Mouse (Mus musculus): ENCODE data around the gene E130309D02Rik. TPM values are rescaled to one million over a fixed set of nuclear protein-coding genes. Genes with fewer than 3 reads are reported as not detected.

Gene E130309D02Rik
- polyA plus RNA-seq, 1 experiment from 2014 or later: 14.7 TPM

GRCm38 (mm10) chr5:143334418-143335088 lies 19.4 kb upstream of the E130309D02Rik start:
- ATAC-seq: no peak
- TF ChIP-seq CTCF (IDR thresholded peaks at IDR 0.05; ENCODE audit: low read depth): no peak
- 63% methylated on average over 14 of the region's 14 CpGs for WGBS
- Histone ChIP-seq H3K27ac (ENCODE audit: low read depth, low read length) (no peak overlapping the region), H3K9me3 (ENCODE audit: control insufficient read depth) (no peaks in the 10 kb centered on the region), H3K27me3 (replicated peaks; ENCODE audit: control insufficient read depth, insufficient read depth, low read length) (0 out of 2 replicates have a peak, but pooled peaks cover 3% of the 10 kb centered on the region), H3K4me1 (replicated peaks; ENCODE audit: control insufficient read depth, insufficient read depth, low read length) (peaks cover 4% of the 10 kb centered on the region), H3K9ac (ENCODE audit: low read depth, low read length) (no peak overlapping the region), H3K4me2 (replicated peaks; ENCODE audit: low read depth) (0 out of 2 replicates have a peak overlapping the region, but pooled peaks have one; percentile 10), H3K36me3 (ENCODE audit: control insufficient read depth, insufficient read depth) (no peaks in the 10 kb centered on the region), H3K4me3 (ENCODE audit: low read depth, low read length) (no peak overlapping the region)

- 0 out of 2 replicates have a peak overlapping the region, but pooled peaks have one; percentile 10 for H3K4me2 ChIP-seq (replicated peaks; ENCODE audit: low read depth)
- no peak for ATAC-seq
- no peaks in the 10 kb centered on the region for H3K9me3 ChIP-seq (ENCODE audit: control insufficient read depth)
- H3K27me3 ChIP-seq (replicated peaks; ENCODE audit: control insufficient read depth, insufficient read depth, low read length): 0 out of 2 replicates have a peak, but pooled peaks cover 3% of the 10 kb centered on the region
- no peak overlapping the region for H3K4me3 ChIP-seq (ENCODE audit: low read depth, low read length)
- H3K4me1 ChIP-seq (replicated peaks; ENCODE audit: control insufficient read depth, insufficient read depth, low read length): peaks cover 4% of the 10 kb centered on the region
- 12% methylated on average over 5 of the region's 5 CpGs for WGBS
- no peak overlapping the region for H3K27ac ChIP-seq (ENCODE audit: low read depth, low read length)
- H3K9ac ChIP-seq (ENCODE audit: low read depth, low read length): no peak overlapping the region
- H3K36me3 ChIP-seq (ENCODE audit: control insufficient read depth, insufficient read depth): no peaks in the 10 kb centered on the region
- peak; percentile 89 for TF ChIP-seq CTCF (IDR thresholded peaks at IDR 0.05; ENCODE audit: low read depth)
Observed at GRCm38 (mm10) chr5:143333872-143334271, 18.7 kb upstream of the E130309D02Rik start.

- H3K4me1 ChIP-seq (replicated peaks; ENCODE audit: control insufficient read depth, insufficient read depth, low read length): peaks cover 4% of the 10 kb centered on the region
- under 1% methylated on average over 57 of the region's 57 CpGs for WGBS
- peak within 1 kb of the TSS; percentile 91 for H3K4me2 ChIP-seq (replicated peaks; ENCODE audit: low read depth)
- H3K9me3 ChIP-seq (ENCODE audit: control insufficient read depth): no peaks in the 10 kb centered on the region
- peak within 1 kb of the TSS; percentile 94 for H3K4me3 ChIP-seq (ENCODE audit: low read depth, low read length)
- H3K27me3 ChIP-seq (replicated peaks; ENCODE audit: control insufficient read depth, insufficient read depth, low read length): no peaks in the 10 kb centered on the region
- peaks cover 21% of the 10 kb centered on the region for H3K36me3 ChIP-seq (ENCODE audit: control insufficient read depth, insufficient read depth)
- peak within 1 kb of the TSS; percentile 87 for H3K9ac ChIP-seq (ENCODE audit: low read depth, low read length)
- peak within 1 kb of the TSS; percentile 60 for H3K27ac ChIP-seq (ENCODE audit: low read depth, low read length)
- ATAC-seq: peak; percentile 67
- no peak for TF ChIP-seq CTCF (IDR thresholded peaks at IDR 0.05; ENCODE audit: low read depth)
Observed at GRCm38 (mm10) chr5:143328690-143329495, 13.7 kb upstream of the E130309D02Rik start, which contains the start of gene Zdhhc4. Gene Zdhhc4 (minus strand): TSS chr5:143329256.

GRCm38 (mm10) chr5:143317288-143317610 lies 2.1 kb upstream of the E130309D02Rik start:
- no peak overlapping the region for H3K4me3 ChIP-seq (ENCODE audit: low read depth, low read length)
- WGBS: 89% methylated on average over 8 of the region's 8 CpGs
- H3K9ac ChIP-seq (ENCODE audit: low read depth, low read length): no peak overlapping the region
- H3K4me2 ChIP-seq (replicated peaks; ENCODE audit: low read depth): no peak overlapping the region
- H3K4me1 ChIP-seq (replicated peaks; ENCODE audit: control insufficient read depth, insufficient read depth, low read length): no peaks in the 10 kb centered on the region
- ATAC-seq: no peak
- H3K9me3 ChIP-seq (ENCODE audit: control insufficient read depth): no peaks in the 10 kb centered on the region
- H3K27ac ChIP-seq (ENCODE audit: low read depth, low read length): no peak overlapping the region
- TF ChIP-seq CTCF (IDR thresholded peaks at IDR 0.05; ENCODE audit: low read depth): no peak
- H3K27me3 ChIP-seq (replicated peaks; ENCODE audit: control insufficient read depth, insufficient read depth, low read length): no peaks in the 10 kb centered on the region
- H3K36me3 ChIP-seq (ENCODE audit: control insufficient read depth, insufficient read depth): peaks cover 63% of the 10 kb centered on the region

- TF ChIP-seq CTCF (IDR thresholded peaks at IDR 0.05; ENCODE audit: low read depth): no peak
- Histone ChIP-seq H3K4me3 (ENCODE audit: low read depth, low read length) (no peak overlapping the region), H3K4me2 (replicated peaks; ENCODE audit: low read depth) (no peak overlapping the region), H3K4me1 (replicated peaks; ENCODE audit: control insufficient read depth, insufficient read depth, low read length) (no peaks in the 10 kb centered on the region), H3K9me3 (ENCODE audit: control insufficient read depth) (no peaks in the 10 kb centered on the region), H3K27me3 (replicated peaks; ENCODE audit: control insufficient read depth, insufficient read depth, low read length) (no peaks in the 10 kb centered on the region), H3K27ac (ENCODE audit: low read depth, low read length) (no peak overlapping the region), H3K9ac (ENCODE audit: low read depth, low read length) (no peak overlapping the region), H3K36me3 (ENCODE audit: control insufficient read depth, insufficient read depth) (peaks cover 61% of the 10 kb centered on the region)
- ATAC-seq: no peak
- 86% methylated on average over 5 of the region's 5 CpGs for WGBS
Observed at GRCm38 (mm10) chr5:143316605-143317287, 1.6 kb upstream of the E130309D02Rik start.

GRCm38 (mm10) chr5:143315514-143315888 lies 341 bp upstream of the E130309D02Rik start:
- peak overlapping the region; percentile 94 for H3K4me2 ChIP-seq (replicated peaks; ENCODE audit: low read depth)
- 0 out of 2 replicates have a peak, but pooled peaks have one; percentile 1 for ATAC-seq
- no peaks in the 10 kb centered on the region for H3K9me3 ChIP-seq (ENCODE audit: control insufficient read depth)
- TF ChIP-seq CTCF (IDR thresholded peaks at IDR 0.05; ENCODE audit: low read depth): no peak
- peak overlapping the region; percentile 95; the same call in 1 of the 2 replicates for H3K9ac ChIP-seq (ENCODE audit: low read depth, low read length)
- no peaks in the 10 kb centered on the region for H3K27me3 ChIP-seq (replicated peaks; ENCODE audit: control insufficient read depth, insufficient read depth, low read length)
- no peaks in the 10 kb centered on the region for H3K4me1 ChIP-seq (replicated peaks; ENCODE audit: control insufficient read depth, insufficient read depth, low read length)
- peaks cover 60% of the 10 kb centered on the region for H3K36me3 ChIP-seq (ENCODE audit: control insufficient read depth, insufficient read depth)
- WGBS: 15% methylated on average over 8 of the region's 8 CpGs
- peak overlapping the region; percentile 83 for H3K4me3 ChIP-seq (ENCODE audit: low read depth, low read length)
- H3K27ac ChIP-seq (ENCODE audit: low read depth, low read length): no peak overlapping the region
